Mouse (Mus musculus): ENCODE measurements at regions not wholly inside any gene's neighbourhood (a gene's known extent, or its start where the extent isn't known, plus 50 kb on each side); places are given as distances from the start of the nearest gene placed in this dataset.

DNA sequence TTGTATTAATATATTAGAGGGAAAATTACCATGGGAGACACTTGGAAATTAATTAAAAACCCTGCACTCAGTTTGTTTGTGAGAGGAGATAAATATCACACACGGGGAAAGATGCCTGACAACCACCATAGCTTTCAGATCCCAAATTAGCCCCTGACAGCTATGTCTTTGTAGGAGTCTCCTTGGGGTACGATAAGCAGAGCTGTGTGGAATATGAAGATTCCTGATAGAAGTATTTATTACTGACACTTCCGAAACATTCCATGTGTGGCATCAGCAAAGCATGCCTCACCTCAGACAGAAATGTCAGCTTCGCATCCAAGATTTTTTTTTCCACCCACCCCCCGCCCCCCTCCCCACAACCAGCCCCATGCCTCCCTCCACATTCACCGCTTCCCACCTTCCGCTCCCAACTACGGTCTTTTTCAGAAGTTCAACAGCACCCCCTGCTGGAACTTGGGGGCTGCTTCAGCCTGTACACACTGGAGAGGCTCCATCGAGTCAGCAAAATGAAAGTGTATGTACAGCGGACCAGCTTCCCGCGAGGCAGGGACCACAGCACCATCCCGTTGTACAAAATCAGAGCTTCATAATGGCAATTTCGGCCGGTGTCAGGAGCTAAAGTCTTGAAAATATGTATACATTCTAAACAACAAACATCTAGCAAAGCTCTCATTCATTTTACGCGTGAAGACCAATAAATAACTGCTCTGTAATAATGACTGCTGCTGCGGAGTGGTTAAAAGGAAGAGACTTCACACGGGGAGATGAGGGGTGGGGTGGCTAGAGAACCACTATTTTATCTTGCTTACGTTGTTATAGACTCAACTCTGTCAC, 66.7 kb downstream of the Rwdd3 start:
- H3K4me1 ChIP-seq: no peaks in the 10 kb centered on the region
- H3K9me3 ChIP-seq: no peaks in the 10 kb centered on the region
- H3K27ac ChIP-seq: no peak overlapping the region
- peak overlapping the region; percentile 45 for H3K4me3 ChIP-seq
- 33% methylated on average over 20 of the region's 20 CpGs for WGBS
- DNase-seq (ENCODE audit: low spot score): peak; percentile 83
- H3K27me3 ChIP-seq (ENCODE audit: insufficient read depth, poor library complexity, severe bottlenecking): no peaks in the 10 kb centered on the region
- no peaks in the 10 kb centered on the region for H3K36me3 ChIP-seq

DNA sequence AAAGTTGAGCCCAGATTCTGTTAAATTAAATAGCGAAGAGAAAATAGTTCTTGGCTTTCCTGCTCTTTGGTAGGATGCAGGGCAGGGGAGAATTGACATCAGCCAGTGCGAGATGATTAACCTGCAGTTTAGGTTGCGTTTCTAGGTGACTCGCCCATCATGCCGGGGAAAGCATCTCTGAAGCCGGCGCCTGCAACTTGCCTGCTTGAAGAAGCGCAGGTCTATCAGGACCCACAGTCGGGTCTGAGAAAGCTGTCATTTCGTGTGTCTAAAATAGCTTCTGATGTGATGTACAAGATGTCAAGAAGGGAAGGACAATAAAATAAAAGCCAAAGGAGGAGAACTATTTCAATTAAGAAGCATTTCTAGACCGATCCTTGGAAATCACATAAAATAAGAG, 68.6 kb downstream of the Rwdd3 start:
- DNase-seq (ENCODE audit: low spot score): no peak
- no peaks in the 10 kb centered on the region for H3K9me3 ChIP-seq
- H3K27ac ChIP-seq: no peak overlapping the region
- WGBS: 64% methylated on average over 11 of the region's 11 CpGs
- no peaks in the 10 kb centered on the region for H3K27me3 ChIP-seq (ENCODE audit: insufficient read depth, poor library complexity, severe bottlenecking)
- H3K36me3 ChIP-seq: no peaks in the 10 kb centered on the region
- no peaks in the 10 kb centered on the region for H3K4me1 ChIP-seq
- H3K4me3 ChIP-seq: no peak overlapping the region

DNA sequence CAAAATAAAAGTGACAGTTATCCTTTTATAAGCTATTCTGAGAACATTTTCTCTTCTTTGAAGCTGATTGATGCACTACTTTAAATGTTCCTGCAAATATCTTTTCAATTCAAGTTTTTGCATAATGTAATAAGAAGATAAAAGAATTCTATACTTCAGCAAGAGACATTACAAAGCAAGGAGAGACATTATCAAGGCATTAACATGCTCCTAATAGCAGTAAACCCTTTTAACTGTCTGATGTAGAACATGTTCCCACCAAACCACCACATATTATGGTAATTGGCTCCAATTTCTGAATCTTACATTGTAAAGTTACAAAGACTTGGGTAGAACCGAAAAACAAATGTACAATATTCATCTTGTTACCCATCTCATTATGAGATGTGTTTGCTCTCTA, 69.4 kb downstream of the Rwdd3 start:
- H3K4me1 ChIP-seq: no peaks in the 10 kb centered on the region
- H3K36me3 ChIP-seq: no peaks in the 10 kb centered on the region
- no peaks in the 10 kb centered on the region for H3K27me3 ChIP-seq (ENCODE audit: insufficient read depth, poor library complexity, severe bottlenecking)
- DNase-seq (ENCODE audit: low spot score): no peak
- H3K9me3 ChIP-seq: no peaks in the 10 kb centered on the region
- WGBS: 95% methylated on average over 1 of the region's 1 CpGs
- H3K4me3 ChIP-seq: no peak overlapping the region
- H3K27ac ChIP-seq: no peak overlapping the region

DNA sequence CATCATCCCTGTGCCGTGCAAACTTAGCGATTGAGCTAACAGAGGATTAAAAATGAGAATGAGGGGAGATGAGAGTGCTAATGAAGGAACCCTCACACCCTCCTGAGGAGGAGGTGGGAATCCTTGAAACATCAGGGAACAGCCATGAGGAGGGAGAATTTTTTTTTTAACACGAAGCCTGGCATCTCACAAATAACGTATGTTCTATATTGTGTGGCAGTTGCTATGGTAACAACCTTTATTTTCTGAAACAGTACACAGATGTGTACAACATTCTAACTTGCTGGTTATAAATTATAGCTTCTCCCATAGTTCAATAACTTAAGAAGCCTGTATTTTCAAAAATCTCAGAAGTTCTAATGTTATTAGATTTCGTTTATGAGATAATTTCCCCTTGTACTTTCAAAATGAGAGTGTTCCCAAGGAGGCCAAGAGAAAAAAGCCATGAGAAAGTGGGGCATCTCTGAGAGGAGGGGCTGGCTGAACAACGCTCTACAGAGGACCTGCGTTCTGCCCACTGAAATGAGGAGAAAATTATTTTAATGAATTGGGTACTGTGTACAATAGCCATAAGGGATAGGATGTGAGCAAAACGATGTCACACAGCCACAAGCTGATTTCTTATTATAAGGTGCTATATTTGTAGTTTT, 71.2 kb downstream of the Rwdd3 start:
- Histone ChIP-seq H3K27me3 (ENCODE audit: insufficient read depth, poor library complexity, severe bottlenecking) (no peaks in the 10 kb centered on the region), H3K4me1 (no peaks in the 10 kb centered on the region), H3K9me3 (no peaks in the 10 kb centered on the region), H3K4me3 (no peak overlapping the region), H3K27ac (no peak overlapping the region), H3K36me3 (no peaks in the 10 kb centered on the region)
- no peak for DNase-seq (ENCODE audit: low spot score)
- WGBS: 76% methylated on average over 8 of the region's 8 CpGs

DNA sequence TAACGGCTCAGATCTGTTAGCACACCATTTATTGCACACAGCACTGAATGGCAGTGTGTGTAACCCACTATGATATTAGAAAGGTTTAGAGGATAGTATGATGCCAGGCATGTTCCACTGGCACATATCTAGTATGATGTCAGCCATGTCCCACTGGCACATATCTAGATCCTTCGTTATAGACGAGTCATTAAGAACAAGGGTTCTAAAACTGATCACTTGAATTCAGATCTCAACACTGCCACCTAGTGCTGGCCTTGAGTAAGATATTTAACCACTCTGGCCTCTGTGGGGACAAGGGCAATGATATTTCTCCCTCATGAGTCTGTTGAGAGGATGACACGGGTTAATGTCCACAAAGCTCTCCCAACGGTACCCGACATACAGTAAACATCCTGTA, 78.0 kb downstream of the Rwdd3 start:
- no peaks in the 10 kb centered on the region for H3K36me3 ChIP-seq
- H3K4me3 ChIP-seq: no peak overlapping the region
- WGBS: 47% methylated on average over 6 of the region's 6 CpGs
- no peak for DNase-seq (ENCODE audit: low spot score)
- H3K9me3 ChIP-seq: no peaks in the 10 kb centered on the region
- H3K27ac ChIP-seq: no peak overlapping the region
- no peaks in the 10 kb centered on the region for H3K27me3 ChIP-seq (ENCODE audit: insufficient read depth, poor library complexity, severe bottlenecking)
- no peaks in the 10 kb centered on the region for H3K4me1 ChIP-seq

DNA sequence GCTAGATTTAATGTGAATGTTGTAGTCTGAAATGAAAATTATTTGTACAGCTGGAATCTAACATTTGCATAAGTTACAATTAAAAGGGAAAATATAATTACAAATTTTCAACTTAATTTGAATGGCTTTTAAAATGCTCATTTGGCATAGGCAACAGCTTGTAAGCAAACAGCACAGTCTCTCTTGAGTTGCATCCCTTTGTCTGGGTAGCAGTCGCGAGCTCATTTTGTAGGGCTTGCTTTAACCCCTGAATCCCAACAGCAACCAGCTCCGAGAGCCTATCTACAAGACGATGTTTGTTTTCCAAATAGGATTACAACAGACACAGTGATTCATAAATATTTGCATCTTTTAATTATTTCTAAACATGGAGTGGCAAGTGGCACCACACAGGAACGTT, 82.8 kb downstream of the Rwdd3 start:
- Histone ChIP-seq H3K27me3 (ENCODE audit: insufficient read depth, poor library complexity, severe bottlenecking) (no peaks in the 10 kb centered on the region), H3K9me3 (no peaks in the 10 kb centered on the region), H3K4me3 (no peak overlapping the region), H3K4me1 (no peaks in the 10 kb centered on the region), H3K27ac (no peak overlapping the region), H3K36me3 (no peaks in the 10 kb centered on the region)
- WGBS: 58% methylated on average over 5 of the region's 5 CpGs
- no peak for DNase-seq (ENCODE audit: low spot score)

DNA sequence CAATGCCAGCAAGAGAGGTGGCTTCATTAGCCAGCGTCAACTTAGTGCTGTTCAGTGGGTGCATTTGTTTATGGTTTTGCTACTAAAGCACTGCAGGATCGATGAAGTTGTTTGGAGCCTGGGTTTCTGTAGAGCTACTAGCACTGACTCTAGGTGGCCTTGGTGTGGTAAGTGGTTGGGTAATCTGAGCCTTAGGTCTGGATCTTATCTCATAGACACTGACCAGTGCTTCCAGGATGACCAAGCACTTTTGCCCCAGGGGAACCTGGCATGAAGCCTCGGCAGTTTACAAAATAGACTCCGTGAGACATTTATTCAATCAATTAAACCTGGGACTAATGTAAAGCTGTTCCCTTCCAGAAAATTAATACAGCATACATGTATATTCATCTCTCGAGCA, 102.8 kb downstream of the Rwdd3 start:
- no peaks in the 10 kb centered on the region for H3K4me1 ChIP-seq
- no peak overlapping the region for H3K27ac ChIP-seq
- no peaks in the 10 kb centered on the region for H3K27me3 ChIP-seq (ENCODE audit: insufficient read depth, poor library complexity, severe bottlenecking)
- H3K4me3 ChIP-seq: no peak overlapping the region
- no peaks in the 10 kb centered on the region for H3K9me3 ChIP-seq
- no peaks in the 10 kb centered on the region for H3K36me3 ChIP-seq
- 59% methylated on average over 5 of the region's 5 CpGs for WGBS
- no peak for DNase-seq (ENCODE audit: low spot score)

DNA sequence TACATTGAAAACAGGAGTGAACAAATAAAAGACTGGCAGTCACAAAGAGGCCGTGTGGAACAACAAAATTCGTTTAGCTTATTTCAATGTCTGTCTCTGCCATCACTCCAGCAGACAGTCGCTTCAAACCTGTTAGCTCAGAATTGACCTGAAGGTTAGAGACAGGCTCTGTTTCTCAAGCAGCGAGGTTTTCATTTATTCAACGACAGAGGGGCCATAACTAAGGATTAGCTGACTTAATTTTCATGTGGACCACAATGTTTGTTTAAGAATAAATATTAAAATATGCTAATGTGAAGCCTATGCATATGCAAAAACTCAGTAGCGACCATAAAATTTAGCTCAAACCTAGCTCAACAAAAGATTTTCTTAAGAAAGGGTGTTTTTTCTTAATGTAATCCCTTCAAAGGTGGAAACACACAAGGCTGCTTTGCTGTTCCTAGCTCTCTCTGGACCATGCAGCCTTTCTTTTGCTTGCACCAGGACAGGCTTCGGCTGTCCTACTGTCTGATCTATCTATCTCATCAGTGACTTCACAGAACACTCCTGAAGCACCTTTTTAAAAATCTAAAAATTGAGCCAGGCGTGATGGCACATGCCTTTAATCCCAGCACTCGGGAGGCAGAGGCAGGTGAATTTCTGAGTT, 135.5 kb downstream of the Rwdd3 start:
- WGBS: 78% methylated on average over 9 of the region's 9 CpGs
- no peak overlapping the region for H3K4me3 ChIP-seq

DNA sequence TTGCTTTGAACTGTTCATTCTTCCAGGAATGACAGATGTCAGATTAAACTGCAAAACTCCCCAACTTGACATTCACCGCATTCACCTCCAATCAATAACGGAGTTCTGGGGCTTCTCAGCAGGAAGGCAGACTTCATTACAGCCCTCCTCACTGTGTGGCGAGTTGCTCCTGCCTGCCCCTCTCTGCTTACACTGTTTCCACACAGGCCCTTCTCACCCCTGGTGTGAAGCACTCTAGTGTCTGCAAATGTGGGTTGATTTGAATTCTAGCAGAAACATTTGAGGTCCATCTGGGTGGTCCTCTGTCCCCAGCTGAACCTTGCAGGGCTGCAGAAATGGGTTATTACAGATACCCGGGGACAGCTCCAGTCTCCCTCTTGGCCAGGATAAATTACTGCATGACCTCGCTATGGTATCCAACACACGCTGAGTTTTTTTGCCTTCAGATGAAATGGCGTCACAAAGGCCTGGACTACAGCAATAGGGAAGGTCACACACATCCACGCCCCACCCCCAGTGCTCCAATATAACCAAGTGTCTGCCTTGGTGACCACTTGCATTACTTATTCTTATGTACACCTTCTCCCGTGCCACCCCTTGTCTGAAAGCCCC, 145.8 kb downstream of the Rwdd3 start:
- no peaks in the 10 kb centered on the region for H3K36me3 ChIP-seq
- 58% methylated on average over 9 of the region's 9 CpGs for WGBS
- no peak overlapping the region for H3K27ac ChIP-seq
- H3K27me3 ChIP-seq (ENCODE audit: insufficient read depth, poor library complexity, severe bottlenecking): no peaks in the 10 kb centered on the region
- no peak for DNase-seq (ENCODE audit: low spot score)
- no peak overlapping the region for H3K4me3 ChIP-seq
- H3K4me1 ChIP-seq: no peaks in the 10 kb centered on the region
- no peaks in the 10 kb centered on the region for H3K9me3 ChIP-seq

More for the DNA sequence above, 135.5 kb downstream of the Rwdd3 start:
- peak; percentile 58 for DNase-seq (ENCODE audit: low spot score)
- Histone ChIP-seq H3K9me3 (no peaks in the 10 kb centered on the region), H3K36me3 (no peaks in the 10 kb centered on the region), H3K27ac (no peak overlapping the region), H3K27me3 (ENCODE audit: insufficient read depth, poor library complexity, severe bottlenecking) (no peaks in the 10 kb centered on the region), H3K4me1 (no peaks in the 10 kb centered on the region)

DNA sequence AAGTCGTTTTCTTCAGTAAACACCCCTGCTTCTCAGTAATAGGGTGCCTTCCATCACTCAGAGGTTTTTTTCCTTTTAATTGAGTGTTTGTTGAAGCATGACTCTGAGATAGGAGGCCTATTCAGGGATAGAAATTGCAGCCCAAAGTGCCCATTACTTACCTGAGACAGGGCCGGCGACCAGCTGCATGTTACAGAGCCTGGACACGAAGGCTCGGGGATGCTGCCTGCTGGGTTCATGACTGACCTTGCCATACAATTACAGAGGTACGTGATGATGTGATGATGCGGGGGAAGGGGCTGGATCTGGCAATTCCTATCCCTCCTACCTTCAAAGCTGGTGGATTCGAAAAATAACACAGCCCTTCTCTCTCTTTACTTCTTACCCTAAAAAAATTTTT, 146.7 kb downstream of the Rwdd3 start:
- WGBS: 57% methylated on average over 8 of the region's 8 CpGs
- Histone ChIP-seq H3K4me1 (no peaks in the 10 kb centered on the region), H3K27me3 (ENCODE audit: insufficient read depth, poor library complexity, severe bottlenecking) (no peaks in the 10 kb centered on the region), H3K9me3 (no peaks in the 10 kb centered on the region), H3K36me3 (no peaks in the 10 kb centered on the region), H3K27ac (no peak overlapping the region), H3K4me3 (no peak overlapping the region)
- DNase-seq (ENCODE audit: low spot score): no peak

DNA sequence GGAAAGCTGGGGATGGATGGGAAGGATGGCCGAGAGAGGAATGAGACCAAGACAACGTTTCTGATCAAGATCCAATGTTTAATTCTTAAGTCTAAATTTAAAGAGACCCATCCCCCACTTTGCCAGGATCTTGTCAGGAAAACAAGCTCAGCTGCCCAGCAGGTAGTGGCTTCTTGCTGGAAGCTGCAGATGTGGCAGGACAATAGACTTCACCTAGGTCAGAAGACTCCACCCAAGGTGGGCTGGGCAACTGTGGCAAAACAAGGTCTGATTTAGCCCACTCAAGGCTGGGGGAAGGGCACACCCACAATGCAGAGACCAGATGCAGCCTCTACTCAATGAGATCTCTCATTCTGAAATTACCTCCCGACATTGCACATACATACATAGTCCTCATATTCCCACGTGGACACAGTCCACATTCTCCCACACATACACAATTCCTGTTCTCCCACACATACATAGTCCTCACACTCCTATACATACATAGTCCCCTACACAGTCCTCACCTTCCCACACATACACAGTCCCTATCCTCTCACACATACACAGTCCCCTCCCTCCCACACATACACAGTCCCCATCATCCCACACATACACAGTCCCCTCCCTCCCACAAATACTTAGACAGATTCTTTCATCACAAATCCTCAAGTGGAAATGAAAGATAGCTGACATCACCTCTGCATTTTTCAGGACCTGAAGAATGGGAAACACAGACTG, 150.2 kb downstream of the Rwdd3 start:
- no peak for DNase-seq (ENCODE audit: low spot score)
- Histone ChIP-seq H3K36me3 (no peaks in the 10 kb centered on the region), H3K27me3 (ENCODE audit: insufficient read depth, poor library complexity, severe bottlenecking) (no peaks in the 10 kb centered on the region), H3K9me3 (no peaks in the 10 kb centered on the region), H3K4me1 (no peaks in the 10 kb centered on the region), H3K4me3 (no peak overlapping the region), H3K27ac (no peak overlapping the region)
- WGBS: 78% methylated on average over 4 of the region's 4 CpGs

DNA sequence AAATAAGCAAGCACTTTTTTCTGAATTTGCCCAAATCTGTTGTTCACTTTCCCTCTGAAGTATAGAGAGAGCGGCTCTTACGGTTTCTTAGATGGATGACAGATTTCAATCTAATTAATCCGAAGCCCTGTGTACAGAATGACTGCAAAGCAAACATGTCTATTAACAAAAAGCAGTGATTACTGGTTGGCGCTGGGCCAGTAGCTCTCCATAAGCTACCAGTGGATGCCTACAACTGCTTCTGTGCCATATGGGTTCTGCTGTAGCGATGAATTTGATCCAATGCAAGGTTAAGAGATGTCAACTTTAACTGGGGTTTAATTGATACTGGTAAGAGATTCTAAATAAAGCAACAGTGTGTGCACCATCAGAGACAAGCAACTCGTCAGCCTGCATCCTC, 162.3 kb downstream of the Rwdd3 start:
- no peaks in the 10 kb centered on the region for H3K4me1 ChIP-seq
- H3K27ac ChIP-seq: no peak overlapping the region
- H3K36me3 ChIP-seq: no peaks in the 10 kb centered on the region
- peak; percentile 24 for DNase-seq (ENCODE audit: low spot score)
- H3K9me3 ChIP-seq: no peaks in the 10 kb centered on the region
- no peak overlapping the region for H3K4me3 ChIP-seq
- H3K27me3 ChIP-seq (ENCODE audit: insufficient read depth, poor library complexity, severe bottlenecking): no peaks in the 10 kb centered on the region
- 84% methylated on average over 6 of the region's 6 CpGs for WGBS
